Mouse (Mus musculus): ENCODE measurements around the gene Gm21962.
"Not testable (repeated sequence)": the region's sequence is repeated elsewhere in the genome, so short reads cannot be mapped to it uniquely, and the experiment has no call there.

Gm21962 gene

DNA sequence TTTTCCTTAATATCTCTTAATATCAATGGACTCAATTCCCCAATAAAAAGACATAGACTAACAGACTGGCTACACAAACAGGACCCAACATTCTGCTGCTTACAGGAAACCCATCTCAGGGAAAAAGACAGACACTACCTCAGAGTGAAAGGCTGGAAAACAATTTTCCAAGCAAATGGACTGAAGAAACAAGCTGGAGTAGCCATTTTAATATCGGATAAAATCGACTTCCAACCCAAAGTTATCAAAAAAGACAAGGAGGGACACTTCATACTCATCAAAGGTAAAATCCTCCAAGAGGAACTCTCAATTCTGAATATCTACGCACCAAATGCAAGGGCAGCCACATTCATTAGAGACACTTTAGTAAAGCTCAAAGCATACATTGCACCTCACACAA is at the start of gene Gm21962:
TSS of gene Gm21962 (plus strand) at position 301 of the 400 bp plus-strand sequence.
- DNase-seq: not testable (repeated sequence)

DNA sequence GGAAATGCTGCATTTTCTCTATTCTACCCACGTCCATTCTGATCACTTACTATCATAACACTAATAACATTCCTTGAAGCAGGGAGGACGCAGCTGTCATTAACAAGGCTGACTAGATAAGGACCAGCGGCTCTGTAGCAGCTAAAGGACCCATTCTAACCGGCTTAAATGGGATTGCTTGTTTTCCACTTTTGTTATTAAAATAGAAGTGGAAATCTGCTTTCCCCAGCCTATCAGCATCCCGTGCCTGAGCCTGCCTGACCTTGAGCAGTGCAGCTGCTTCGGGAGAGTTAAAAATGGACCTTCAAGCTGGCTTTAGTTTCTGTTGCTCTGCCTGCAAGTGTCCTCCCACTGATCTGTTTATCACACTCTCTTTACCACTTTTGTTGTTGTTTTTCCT is 49.2 kb upstream of the Gm21962 start:
- no peak for DNase-seq

GRCm38 (mm10) chr3:137622895-137623580 is 48.3 kb upstream of the Gm21962 start:
- no peak for DNase-seq

DNA sequence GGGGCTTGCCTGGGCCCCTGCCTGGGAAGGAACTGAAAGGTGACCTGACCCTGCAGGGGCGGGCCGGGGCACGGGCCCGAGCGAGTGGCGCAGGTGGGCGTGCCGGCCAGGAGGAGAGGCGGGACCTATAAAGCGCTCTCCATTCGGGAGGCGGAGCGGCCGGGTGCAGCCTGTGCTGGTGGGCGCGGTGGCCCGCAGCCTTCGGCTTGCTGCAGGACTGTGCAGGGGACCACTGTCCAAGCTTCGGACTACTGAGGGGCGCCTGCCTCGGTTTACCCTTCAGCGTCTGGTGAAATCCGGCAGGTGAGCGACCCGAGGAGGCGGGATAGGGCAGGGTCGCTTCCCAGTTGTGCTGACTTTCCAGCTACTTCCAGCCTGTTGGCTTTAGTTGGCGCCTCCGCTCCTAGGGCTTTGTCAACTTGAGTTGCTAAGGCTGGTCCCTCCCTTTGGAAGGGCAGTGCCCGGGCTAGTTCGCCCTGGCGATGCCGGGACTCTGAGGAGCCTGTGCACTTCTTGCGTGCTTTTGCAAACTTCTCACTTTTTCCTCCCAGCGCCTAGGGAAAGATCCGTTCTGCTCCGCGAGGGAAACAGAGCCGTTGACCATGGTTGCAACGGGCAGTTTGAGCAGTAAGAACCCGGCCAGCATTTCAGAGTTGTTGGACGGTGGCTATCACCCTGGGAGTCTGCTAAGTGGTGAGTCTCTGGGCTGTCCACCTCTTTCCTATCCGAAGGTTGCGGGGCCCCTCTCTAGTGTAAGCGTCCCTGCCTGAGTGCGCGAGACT is 47.6 kb upstream of the Gm21962 start:
- DNase-seq: peak; percentile 35

GRCm38 (mm10) chr3:137625054-137625453 is 46.3 kb upstream of the Gm21962 start:
- no peak for DNase-seq

DNA sequence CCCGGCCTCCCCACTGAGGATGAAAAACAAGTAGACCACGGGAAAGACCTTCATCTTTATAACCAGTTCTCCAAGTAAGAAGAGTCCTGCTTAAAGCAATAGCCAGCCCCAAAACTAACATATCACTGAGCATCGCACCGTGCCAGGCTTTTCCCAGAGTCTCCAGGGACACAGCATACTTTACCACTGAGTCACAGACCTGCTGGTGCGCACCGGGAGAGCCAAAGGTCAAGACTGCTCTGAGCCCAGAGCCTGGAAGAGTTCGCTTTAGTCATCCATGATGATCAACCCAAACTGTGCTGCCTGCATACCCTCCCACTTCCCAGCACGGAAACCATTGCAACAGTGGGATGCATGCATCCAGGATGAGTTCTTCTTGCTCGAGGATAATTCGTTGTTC is 37.6 kb upstream of the Gm21962 start:
- no peak for DNase-seq

DNA sequence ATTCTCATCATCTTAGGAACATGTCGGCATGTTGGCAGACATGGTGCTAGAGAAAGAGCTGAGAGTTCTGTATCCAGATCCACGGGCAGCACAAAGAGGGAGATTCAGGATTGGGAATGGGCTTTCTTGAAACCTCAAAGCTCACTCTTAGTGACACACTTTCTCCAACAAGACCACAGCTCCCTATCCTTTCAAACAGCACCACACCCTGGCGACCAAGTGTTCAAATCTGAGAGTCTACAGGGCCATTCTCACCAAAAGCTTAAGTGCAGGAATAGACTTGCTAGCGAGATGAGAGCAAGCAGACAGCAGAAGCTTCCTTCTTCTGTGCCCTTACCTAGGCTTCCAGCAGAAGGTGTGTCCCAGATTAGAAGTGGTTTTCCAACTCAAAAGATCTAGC is 34.8 kb upstream of the Gm21962 start:
- no peak for DNase-seq

GRCm38 (mm10) chr3:137641238-137641637 is 30.1 kb upstream of the Gm21962 start:
- DNase-seq: no peak

DNA sequence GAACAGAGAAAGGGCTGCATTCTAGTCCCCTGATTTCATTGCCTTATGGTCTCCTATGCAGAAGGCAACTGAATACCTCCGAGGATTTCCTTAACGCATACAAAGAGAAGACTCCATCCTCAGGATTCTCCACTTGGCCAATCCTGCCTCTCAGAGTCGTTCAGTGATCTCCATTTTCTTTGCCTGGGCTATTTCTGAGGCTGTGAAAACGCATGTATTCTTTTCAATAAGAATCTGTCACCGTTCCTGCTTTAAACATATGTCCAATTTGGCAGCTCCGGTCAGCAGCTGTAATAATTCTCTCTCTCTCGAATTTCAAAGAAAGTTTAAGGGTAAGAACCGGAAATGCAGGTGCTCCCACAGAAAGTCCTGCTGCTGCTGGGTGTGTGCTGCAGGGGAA is 29.2 kb upstream of the Gm21962 start:
- no peak for DNase-seq

DNA sequence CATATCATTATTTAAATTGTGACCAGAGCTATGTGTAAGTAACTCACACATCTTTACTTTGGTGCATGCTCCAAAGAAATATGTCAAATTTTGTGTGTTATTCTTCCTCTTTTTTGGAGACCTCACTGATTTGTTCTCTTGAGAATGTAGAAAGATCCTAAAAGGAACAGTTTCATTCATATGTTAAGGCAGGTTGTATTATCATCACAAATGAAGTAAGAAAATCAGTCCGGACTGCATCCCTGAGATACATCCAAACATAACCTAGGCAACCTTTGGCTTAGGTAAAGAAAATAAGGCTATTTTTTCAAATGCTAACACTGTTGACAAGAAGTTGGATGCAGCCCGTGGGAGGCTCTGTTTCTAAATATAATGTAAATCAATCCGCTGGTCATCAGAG is 28.8 kb upstream of the Gm21962 start:
- no peak for DNase-seq

- no peak for DNase-seq
Measured at GRCm38 (mm10) chr3:137644081-137644480, 27.2 kb upstream of the Gm21962 start.

DNA sequence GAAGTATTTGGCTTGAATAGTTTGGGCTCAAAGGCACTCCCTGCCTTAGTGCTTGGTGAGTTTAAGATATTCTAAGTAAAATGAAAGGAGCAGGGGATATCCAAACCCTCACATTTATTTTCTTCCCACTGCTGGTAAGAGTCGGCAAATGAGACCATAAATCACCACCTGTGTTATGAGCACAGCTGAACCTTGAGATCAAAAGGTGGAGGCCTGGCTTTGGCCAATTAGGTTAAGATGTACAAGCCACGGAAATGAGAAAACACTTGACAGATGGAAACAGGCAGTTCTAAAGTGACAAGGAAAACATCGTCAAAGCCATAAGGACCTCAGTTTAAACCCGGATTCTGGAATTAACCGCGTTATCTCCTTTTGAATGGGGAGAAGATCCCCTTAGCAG is 26.4 kb upstream of the Gm21962 start:
- DNase-seq: no peak

GRCm38 (mm10) chr3:137647427-137648100 is 23.8 kb upstream of the Gm21962 start:
- DNase-seq: peak; percentile 51

- no peak for DNase-seq
Measured at GRCm38 (mm10) chr3:137649112-137649511, 22.2 kb upstream of the Gm21962 start.

- no peak for DNase-seq
Measured at GRCm38 (mm10) chr3:137652853-137653252, 18.5 kb upstream of the Gm21962 start.

DNA sequence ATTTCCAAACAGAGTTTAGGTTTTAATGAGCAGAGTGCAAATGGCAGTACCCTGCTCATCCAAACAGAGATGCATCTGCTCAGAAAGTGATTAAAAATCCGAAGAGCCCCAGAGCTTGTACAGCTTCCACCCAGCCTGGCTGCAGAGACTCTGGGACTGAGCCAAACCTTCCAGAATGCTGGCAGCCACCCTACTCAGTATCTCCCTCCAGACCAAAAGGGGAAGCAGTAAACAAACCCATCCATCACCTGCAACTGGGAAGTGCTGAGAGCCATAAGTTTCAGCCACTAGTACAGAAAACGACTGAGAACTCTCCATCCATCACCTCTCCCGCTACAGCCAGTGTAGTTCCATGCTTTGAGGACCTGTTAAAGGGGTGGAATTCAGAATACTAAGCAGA is 9.6 kb downstream of the Gm21962 start:
- DNase-seq: peak; percentile 37

- DNase-seq: peak; percentile 34
Measured at GRCm38 (mm10) chr3:137682911-137683806, 11.8 kb downstream of the Gm21962 start.

DNA sequence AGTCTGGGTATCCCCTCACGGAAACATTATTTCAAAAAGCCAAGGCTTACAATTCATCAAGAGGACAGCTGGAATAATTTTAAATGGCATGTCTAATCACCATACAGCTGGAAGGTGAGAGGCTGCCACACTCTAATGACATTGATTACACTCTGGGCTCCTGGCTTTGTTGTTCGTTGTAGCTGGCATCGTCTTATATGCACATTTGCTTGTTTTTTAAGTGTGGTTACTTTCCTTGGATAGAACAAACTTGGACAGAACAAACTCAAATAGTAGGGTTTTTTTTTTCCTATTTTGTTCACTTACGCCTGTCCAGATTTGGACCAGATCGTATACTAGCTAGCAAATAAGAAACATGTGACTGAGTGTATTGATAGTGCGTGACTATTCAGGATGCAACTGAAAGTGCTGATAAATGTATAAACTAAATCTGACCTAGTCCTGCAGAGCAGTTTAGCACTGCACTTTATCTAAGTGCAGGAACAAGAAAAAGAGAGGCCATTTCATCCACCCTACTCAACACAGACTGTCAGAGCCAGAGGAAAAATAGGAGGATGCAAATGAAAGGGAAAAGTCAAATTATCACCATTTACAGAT is 12.6 kb downstream of the Gm21962 start:
- no peak for DNase-seq

DNA sequence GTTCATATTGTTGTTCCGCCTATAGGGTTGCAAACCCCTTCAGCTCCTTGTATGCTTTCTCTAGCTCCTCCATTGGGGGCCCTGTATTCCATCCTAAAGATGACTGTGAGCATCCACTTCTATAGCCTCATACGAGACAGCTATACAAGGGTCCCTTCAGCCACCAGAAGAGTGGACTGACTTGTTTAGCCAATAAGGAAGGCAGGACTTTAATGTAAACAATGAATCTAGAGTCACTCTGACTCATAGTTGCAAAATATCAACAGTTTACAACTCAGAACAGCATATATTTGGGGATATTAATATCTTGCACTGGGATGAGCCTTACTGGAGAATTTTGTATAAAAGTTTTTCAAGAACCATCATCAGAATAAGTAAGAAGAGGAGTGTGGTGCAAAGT is 15.6 kb downstream of the Gm21962 start:
- DNase-seq: no peak

GRCm38 (mm10) chr3:137691503-137691902 is 20.2 kb downstream of the Gm21962 start:
- no peak for DNase-seq

GRCm38 (mm10) chr3:137715946-137716345 is 44.6 kb downstream of the Gm21962 start:
- DNase-seq: no peak

GRCm38 (mm10) chr3:137716573-137717157 is 45.3 kb downstream of the Gm21962 start:
- DNase-seq: no peak
